Mouse (Mus musculus) stomach, postnatal 0 days (tissue): ENCODE measurements at regions not wholly inside any gene's neighbourhood (a gene's known extent, or its start where the extent isn't known, plus 50 kb on each side); places are given as distances from the start of the nearest gene placed in this dataset.
"Not testable (repeated sequence)": the region's sequence is repeated elsewhere in the genome, so short reads cannot be mapped to it uniquely, and the experiment has no call there.

Experiments
- ATAC-seq: fragments of 200-750 bp; cut with Nextera tagmentation; 2 replicates; pipeline ENCODE4 v1.8.0; 2017; ENCODE audit not compliant: low FRiP score, low TSS enrichment
- DNase-seq: peaks from one replicate; pipeline ENCODE4 v3.0.0-alpha.2; 2016; ENCODE audit warnings: low spot score
- H3K27ac ChIP-seq: fragments of 300-500 bp; sonication (generic); replicated peaks from 2 replicates; pipeline ENCODE4 v1.5.1; 2014; ENCODE audit warnings: mild to moderate bottlenecking, control low read depth
- H3K27me3 ChIP-seq: fragments of 300-500 bp; sonication (generic); 2 replicates; pipeline ENCODE4 v1.6.1; 2014; ENCODE audit warnings: low read length; ENCODE audit not compliant: control insufficient read depth, insufficient read depth
- H3K36me3 ChIP-seq: fragments of 300-500 bp; sonication (generic); 2 replicates; pipeline ENCODE4 v1.6.1; 2014; ENCODE audit warnings: low read length, mixed read lengths; ENCODE audit not compliant: control insufficient read depth, insufficient read depth
- H3K4me1 ChIP-seq: fragments of 300-500 bp; sonication (generic); replicated peaks from 2 replicates; pipeline ENCODE4 v1.6.1; 2014; ENCODE audit warnings: antibody characterized with exemption; ENCODE audit not compliant: control insufficient read depth, insufficient read depth
- H3K4me2 ChIP-seq: fragments of 300-500 bp; sonication (generic); replicated peaks from 2 replicates; pipeline ENCODE4 v1.6.1; 2014; ENCODE audit warnings: low read depth, mild to moderate bottlenecking, control low read depth, moderate library complexity
- H3K4me3 ChIP-seq: fragments of 300-500 bp; sonication (generic); 2 replicates; pipeline ENCODE4 v1.5.1; 2014; ENCODE audit warnings: low read depth, low read length, control low read depth
- H3K9ac ChIP-seq: fragments of 300-500 bp; sonication (generic); 2 replicates; pipeline ENCODE4 v1.6.1; 2014; ENCODE audit warnings: mild to moderate bottlenecking, low read length, control low read depth, mixed read lengths
- H3K9me3 ChIP-seq: fragments of 300-500 bp; sonication (generic); 2 replicates; pipeline ENCODE4 v1.6.1; 2016; ENCODE audit warnings: low read length; ENCODE audit not compliant: control insufficient read depth
- CTCF ChIP-seq: IDR thresholded peaks from 2 replicates; pipeline ENCODE4 v1.5.1; 2016; ENCODE audit warnings: antibody characterized with exemption, low read depth, mild to moderate bottlenecking, moderate library complexity
- EP300 ChIP-seq: optimal IDR thresholded peaks from 2 replicates; pipeline ENCODE3; 2016; ENCODE audit warnings: antibody characterized with exemption
- WGBS: fragments of 180-500 bp; shearing (Covaris S2); extraction: QIAGEN DNeasy Blood & Tissue Kit; methylation state at CpG from one replicate; pipeline ENCODE4 v1.1.7; 2014; 5-methylcytosine and 5-hydroxymethylcytosine counted together

- Histone ChIP-seq H3K27ac (no peak overlapping the region), H3K9ac (no peak overlapping the region), H3K4me1 (no peaks in the 10 kb centered on the region), H3K27me3 (no peaks in the 10 kb centered on the region), H3K4me3 (peak overlapping the region; percentile 13), H3K9me3 (no peaks in the 10 kb centered on the region), H3K4me2 (peak overlapping the region; percentile 31; the same call in 1 of the 2 replicates), H3K36me3 (no peaks in the 10 kb centered on the region)
- 27% methylated on average over 21 of the region's 21 CpGs for WGBS
- no peak for TF ChIP-seq EP300
- TF ChIP-seq CTCF = peak; percentile 83
- ATAC-seq (peak; percentile 84), DNase-seq (peak; percentile 45)
These were observed 57.2 kb upstream of the AU015836 start for GRCm38 (mm10) chrX:93911087-93911840.

GRCm38 (mm10) chrX:93915548-93915947 lies 52.9 kb upstream of the AU015836 start:
- Histone ChIP-seq H3K4me3 (no peak overlapping the region), H3K27me3 (no peaks in the 10 kb centered on the region), H3K4me1 (no peaks in the 10 kb centered on the region), H3K36me3 (no peaks in the 10 kb centered on the region), H3K4me2 (no peak overlapping the region), H3K9ac (no peak overlapping the region), H3K9me3 (no peaks in the 10 kb centered on the region), H3K27ac (no peak overlapping the region)
- ATAC-seq (peak; percentile 63; the same call in 1 of the 2 replicates), DNase-seq (peak; percentile 50)
- TF ChIP-seq EP300 (no peak), CTCF (peak; percentile 41)

GRCm38 (mm10) chrX:93917367-93917766 lies 51.1 kb upstream of the AU015836 start:
- not testable (repeated sequence) for H3K4me2 ChIP-seq, H3K4me3 ChIP-seq, H3K4me1 ChIP-seq, H3K36me3 ChIP-seq, H3K9me3 ChIP-seq, H3K27me3 ChIP-seq, DNase-seq, ATAC-seq, H3K27ac ChIP-seq, H3K9ac ChIP-seq
- 65% methylated on average over 2 of the region's 3 CpGs for WGBS
